Mouse (Mus musculus): ENCODE measurements around the gene Ube2c.

DNA sequence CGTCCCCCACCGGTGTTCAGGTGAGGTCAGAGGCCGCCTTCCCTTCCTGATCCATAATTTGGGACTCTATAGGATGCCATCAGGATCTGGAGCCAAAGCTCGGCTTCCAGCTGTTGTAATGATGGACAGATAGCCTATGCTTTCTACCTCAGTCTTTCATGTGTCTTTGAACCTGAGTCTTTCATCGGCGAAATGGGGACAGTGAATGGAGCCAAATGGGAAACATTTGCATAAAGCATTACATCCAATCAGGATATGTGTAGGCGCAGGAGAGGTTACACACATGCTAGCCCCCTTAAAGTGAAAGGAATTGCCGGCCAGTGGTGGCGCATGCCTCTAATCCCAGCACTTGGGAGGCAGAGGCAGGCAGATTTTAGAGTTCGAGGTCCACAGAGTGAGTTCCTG lies 53.5 kb downstream of the Ube2c start:
- TF ChIP-seq CTCF (IDR thresholded peaks at IDR 0.05; ENCODE audit: borderline replicate concordance, extremely low read depth, insufficient read depth, insufficient read length) (no peak), POLR2A (IDR thresholded peaks at IDR 0.05; ENCODE audit: borderline replicate concordance, extremely low read depth, insufficient read depth, insufficient read length, poor library complexity, severe bottlenecking) (no peak)

Measured in brain, embryonic 14.5 days (tissue).